Mouse (Mus musculus): Measurements from ENCODE around the gene Abcg5.

DNA sequence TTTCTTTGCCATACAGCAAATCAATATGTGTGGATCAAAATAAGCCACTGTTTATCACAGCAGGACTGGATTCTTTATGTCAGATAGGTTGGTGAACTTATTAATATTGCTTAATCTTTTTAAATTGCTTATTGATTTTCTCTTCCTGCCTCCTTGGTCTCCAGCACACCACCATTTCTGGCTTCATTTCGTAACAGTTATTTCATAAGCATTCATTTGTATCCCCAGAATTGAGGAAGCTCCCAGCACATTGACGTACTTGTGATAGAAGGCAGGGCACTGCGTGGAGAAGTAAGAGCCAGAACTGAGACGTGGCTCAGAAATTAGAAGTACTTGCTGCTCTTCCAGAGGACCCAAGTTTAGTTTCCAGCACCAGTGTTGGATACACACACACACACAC, 35.2 kb downstream of the Abcg5 start:
- TF ChIP-seq CTCF (IDR thresholded peaks at IDR 0.05) (no peak), POLR2A (IDR thresholded peaks at IDR 0.05; ENCODE audit: insufficient read depth, low read depth, low read length) (no peak), EP300 (IDR thresholded peaks at IDR 0.05; ENCODE audit: insufficient read depth, low read depth, low read length) (no peak)
